Mouse (Mus musculus): ENCODE data around the gene Prkag1. TPM values are rescaled to one million over a fixed set of nuclear protein-coding genes. Genes with fewer than 3 reads are reported as not detected.
A peak's percentile ranks its signal among the peaks of the same experiment; 100 is the strongest.

The Prkag1 gene
- polyA plus RNA-seq, 1 experiment from 2014 or later, result 94.1 TPM

- Histone ChIP-seq H3K4me2 (no peak overlapping the region), H3K9me3 (replicated peaks) (no peaks in the 10 kb centered on the region), H3K9ac (no peak overlapping the region), H3K4me3 (replicated peaks) (no peak overlapping the region), H3K27ac (replicated peaks) (no peak overlapping the region), H3K36me3 (replicated peaks) (peaks cover 100% of the 10 kb centered on the region), H3K4me1 (replicated peaks) (no peaks in the 10 kb centered on the region), H3K27me3 (no peaks in the 10 kb centered on the region)
- 86% methylated on average over 21 of the region's 21 CpGs for WGBS (ENCODE audit: insufficient replicate concordance)
- ATAC-seq (ENCODE audit: insufficient read depth), result no peak
Measured at GRCm38 (mm10) chr15:98851229-98851818, 20.0 kb upstream of the Prkag1 start.

- Histone ChIP-seq H3K4me3 (replicated peaks) (no peak overlapping the region), H3K27ac (replicated peaks) (no peak overlapping the region), H3K4me2 (no peak overlapping the region), H3K36me3 (replicated peaks) (peaks cover 100% of the 10 kb centered on the region), H3K27me3 (no peaks in the 10 kb centered on the region), H3K9ac (no peak overlapping the region), H3K4me1 (replicated peaks) (no peaks in the 10 kb centered on the region), H3K9me3 (replicated peaks) (no peaks in the 10 kb centered on the region)
- no peak for ATAC-seq (ENCODE audit: insufficient read depth)
- WGBS (ENCODE audit: insufficient replicate concordance), result 80% methylated on average over 14 of the region's 14 CpGs
Measured at GRCm38 (mm10) chr15:98850668-98851067, 19.3 kb upstream of the Prkag1 start.

- WGBS (ENCODE audit: insufficient replicate concordance), result 73% methylated on average over 16 of the region's 16 CpGs
- Histone ChIP-seq H3K27me3 (no peaks in the 10 kb centered on the region), H3K4me2 (no peak overlapping the region), H3K9me3 (replicated peaks) (no peaks in the 10 kb centered on the region), H3K4me3 (replicated peaks) (no peak overlapping the region), H3K9ac (no peak overlapping the region), H3K27ac (replicated peaks) (no peak overlapping the region), H3K36me3 (replicated peaks) (peaks cover 100% of the 10 kb centered on the region), H3K4me1 (replicated peaks) (no peaks in the 10 kb centered on the region)
- no peak for ATAC-seq (ENCODE audit: insufficient read depth)
Measured at GRCm38 (mm10) chr15:98849956-98850600, 18.8 kb upstream of the Prkag1 start.

GRCm38 (mm10) chr15:98849165-98849564, 17.8 kb upstream of the Prkag1 start:
- Histone ChIP-seq H3K27me3 (no peaks in the 10 kb centered on the region), H3K9me3 (replicated peaks) (no peaks in the 10 kb centered on the region), H3K4me2 (no peak overlapping the region), H3K4me3 (replicated peaks) (no peak overlapping the region), H3K9ac (no peak overlapping the region), H3K27ac (replicated peaks) (no peak overlapping the region), H3K4me1 (replicated peaks) (peaks cover 6% of the 10 kb centered on the region), H3K36me3 (replicated peaks) (peaks cover 100% of the 10 kb centered on the region)
- 90% methylated on average over 11 of the region's 11 CpGs for WGBS (ENCODE audit: insufficient replicate concordance)
- no peak for ATAC-seq (ENCODE audit: insufficient read depth)

GRCm38 (mm10) chr15:98846140-98846539, 14.8 kb upstream of the Prkag1 start:
- no peak overlapping the region for H3K9ac ChIP-seq
- no peak overlapping the region for H3K4me3 ChIP-seq (replicated peaks)
- 79% methylated on average over 8 of the region's 8 CpGs for WGBS (ENCODE audit: insufficient replicate concordance)
- no peak overlapping the region for H3K4me2 ChIP-seq
- H3K27ac ChIP-seq (replicated peaks), result no peak overlapping the region
- no peak for ATAC-seq (ENCODE audit: insufficient read depth)
- peaks cover 11% of the 10 kb centered on the region for H3K4me1 ChIP-seq (replicated peaks)
- H3K36me3 ChIP-seq (replicated peaks), result peaks cover 100% of the 10 kb centered on the region
- no peaks in the 10 kb centered on the region for H3K9me3 ChIP-seq (replicated peaks)
- H3K27me3 ChIP-seq, result no peaks in the 10 kb centered on the region

GRCm38 (mm10) chr15:98845149-98845548, 13.8 kb upstream of the Prkag1 start:
- Histone ChIP-seq H3K9ac (no peak overlapping the region), H3K4me2 (no peak overlapping the region), H3K27ac (replicated peaks) (no peak overlapping the region), H3K4me3 (replicated peaks) (no peak overlapping the region), H3K27me3 (no peaks in the 10 kb centered on the region), H3K9me3 (replicated peaks) (no peaks in the 10 kb centered on the region), H3K36me3 (replicated peaks) (peaks cover 100% of the 10 kb centered on the region), H3K4me1 (replicated peaks) (peaks cover 11% of the 10 kb centered on the region)
- WGBS (ENCODE audit: insufficient replicate concordance), result 84% methylated on average over 2 of the region's 2 CpGs
- no peak for ATAC-seq (ENCODE audit: insufficient read depth)

GRCm38 (mm10) chr15:98843595-98844223, 12.4 kb upstream of the Prkag1 start:
- no peak overlapping the region for H3K9ac ChIP-seq
- H3K9me3 ChIP-seq (replicated peaks), result no peaks in the 10 kb centered on the region
- H3K4me2 ChIP-seq, result no peak overlapping the region
- 86% methylated on average over 11 of the region's 11 CpGs for WGBS (ENCODE audit: insufficient replicate concordance)
- H3K36me3 ChIP-seq (replicated peaks), result peaks cover 100% of the 10 kb centered on the region
- ATAC-seq (ENCODE audit: insufficient read depth), result peak; percentile 5; the same call in 1 of the 2 replicates
- H3K27ac ChIP-seq (replicated peaks), result no peak overlapping the region
- H3K27me3 ChIP-seq, result no peaks in the 10 kb centered on the region
- no peak overlapping the region for H3K4me3 ChIP-seq (replicated peaks)
- peaks cover 16% of the 10 kb centered on the region for H3K4me1 ChIP-seq (replicated peaks)

GRCm38 (mm10) chr15:98839671-98840585, 8.6 kb upstream of the Prkag1 start:
- Histone ChIP-seq H3K9ac (no peak overlapping the region), H3K9me3 (replicated peaks) (no peaks in the 10 kb centered on the region), H3K27ac (replicated peaks) (peak overlapping the region; percentile 89; the same call in 1 of the 2 replicates), H3K36me3 (replicated peaks) (peaks cover 100% of the 10 kb centered on the region), H3K4me1 (replicated peaks) (peaks cover 51% of the 10 kb centered on the region), H3K4me3 (replicated peaks) (no peak overlapping the region), H3K4me2 (no peak overlapping the region), H3K27me3 (no peaks in the 10 kb centered on the region)
- WGBS (ENCODE audit: insufficient replicate concordance), result 88% methylated on average over 30 of the region's 30 CpGs
- no peak for ATAC-seq (ENCODE audit: insufficient read depth)

GRCm38 (mm10) chr15:98839161-98839560, 7.8 kb upstream of the Prkag1 start:
- no peaks in the 10 kb centered on the region for H3K9me3 ChIP-seq (replicated peaks)
- no peak overlapping the region for H3K4me2 ChIP-seq
- H3K27ac ChIP-seq (replicated peaks), result peak overlapping the region; percentile 89; the same call in 1 of the 2 replicates
- H3K36me3 ChIP-seq (replicated peaks), result peaks cover 100% of the 10 kb centered on the region
- no peaks in the 10 kb centered on the region for H3K27me3 ChIP-seq
- H3K4me1 ChIP-seq (replicated peaks), result peaks cover 45% of the 10 kb centered on the region
- 92% methylated on average over 14 of the region's 14 CpGs for WGBS (ENCODE audit: insufficient replicate concordance)
- ATAC-seq (ENCODE audit: insufficient read depth), result no peak
- H3K4me3 ChIP-seq (replicated peaks), result no peak overlapping the region
- H3K9ac ChIP-seq, result no peak overlapping the region

GRCm38 (mm10) chr15:98837743-98838103, 6.4 kb upstream of the Prkag1 start:
- peak overlapping the region; percentile 29; the same call in 1 of the 2 replicates for H3K4me3 ChIP-seq (replicated peaks)
- ATAC-seq (ENCODE audit: insufficient read depth), result peak; percentile 51
- no peaks in the 10 kb centered on the region for H3K9me3 ChIP-seq (replicated peaks)
- WGBS (ENCODE audit: insufficient replicate concordance), result 42% methylated on average over 4 of the region's 4 CpGs
- H3K9ac ChIP-seq, result peak overlapping the region; percentile 23; the same call in 1 of the 2 replicates
- H3K4me2 ChIP-seq, result peak overlapping the region; percentile 57
- H3K27me3 ChIP-seq, result no peaks in the 10 kb centered on the region
- peak overlapping the region; percentile 89 for H3K27ac ChIP-seq (replicated peaks)
- H3K36me3 ChIP-seq (replicated peaks), result peaks cover 98% of the 10 kb centered on the region
- peaks cover 54% of the 10 kb centered on the region for H3K4me1 ChIP-seq (replicated peaks)

All from liver, embryonic 15.5 days (tissue).